Mouse (Mus musculus) hindbrain, embryonic 11.5 days (tissue): ENCODE measurements at regions not wholly inside any gene's neighbourhood (a gene's known extent, or its start where the extent isn't known, plus 50 kb on each side); places are given as distances from the start of the nearest gene placed in this dataset.

ENCODE experiments used
- ATAC-seq: fragments of 200-750 bp; cut with Nextera tagmentation; 2 replicates; pipeline ENCODE4 v1.8.0; 2017; ENCODE audit warnings: mild to moderate bottlenecking, moderate TSS enrichment, moderate library complexity; ENCODE audit not compliant: low FRiP score
- DNase-seq: peaks from one replicate; pipeline ENCODE4 v3.0.0-alpha.2; 2015; ENCODE audit warnings: low spot score
- H3K27ac ChIP-seq: fragments of 300-500 bp; sonication (generic); 2 replicates; pipeline ENCODE4 v1.5.1; 2014; ENCODE audit warnings: mild to moderate bottlenecking, low read depth, low read length
- H3K27me3 ChIP-seq: fragments of 300-500 bp; sonication (generic); 2 replicates; pipeline ENCODE4 v1.6.1; 2014; ENCODE audit warnings: mild to moderate bottlenecking, low read length, moderate library complexity, mixed read lengths; ENCODE audit not compliant: control insufficient read depth, insufficient read depth
- H3K36me3 ChIP-seq: fragments of 300-500 bp; sonication (generic); 2 replicates; pipeline ENCODE4 v1.6.1; 2014; ENCODE audit warnings: mild to moderate bottlenecking, low read length, moderate library complexity, mixed read lengths; ENCODE audit not compliant: control insufficient read depth, insufficient read depth
- H3K4me1 ChIP-seq: fragments of 300-500 bp; sonication (generic); replicated peaks from 2 replicates; pipeline ENCODE4 v1.6.1; 2014; ENCODE audit warnings: low read length, mixed read lengths; ENCODE audit not compliant: control insufficient read depth, insufficient read depth
- H3K4me2 ChIP-seq: fragments of 300-500 bp; sonication (generic); replicated peaks from 2 replicates; pipeline ENCODE4 v1.6.1; 2014; ENCODE audit warnings: mild to moderate bottlenecking, low read depth, low read length
- H3K4me3 ChIP-seq: fragments of 300-500 bp; sonication (generic); 2 replicates; pipeline ENCODE4 v1.5.1; 2014; ENCODE audit warnings: low read depth, low read length
- H3K9ac ChIP-seq: fragments of 300-500 bp; sonication (generic); 2 replicates; pipeline ENCODE4 v1.6.1; 2014; ENCODE audit warnings: low read depth, low read length
- H3K9me3 ChIP-seq: fragments of 300-500 bp; sonication (generic); 2 replicates; pipeline ENCODE4 v1.6.1; 2016; ENCODE audit warnings: low read length; ENCODE audit not compliant: control insufficient read depth
- WGBS: fragments of 180-500 bp; shearing (Covaris S2); extraction: QIAGEN DNeasy Blood & Tissue Kit; methylation state at CpG from one replicate; pipeline ENCODE4 v1.1.7; 2014; 5-methylcytosine and 5-hydroxymethylcytosine counted together

GRCm38 (mm10) chr7:73293337-73293736 is 82.0 kb upstream of the Rgma start:
- WGBS: 54% methylated on average over 4 of the region's 4 CpGs
- ATAC-seq: no peak

GRCm38 (mm10) chr7:73294399-73294798 is 80.9 kb upstream of the Rgma start:
- Histone ChIP-seq H3K36me3 (no peaks in the 10 kb centered on the region), H3K4me3 (no peak overlapping the region), H3K4me2 (no peak overlapping the region), H3K9me3 (no peaks in the 10 kb centered on the region), H3K27me3 (no peaks in the 10 kb centered on the region), H3K9ac (no peak overlapping the region), H3K27ac (no peak overlapping the region), H3K4me1 (no peaks in the 10 kb centered on the region)
- DNase-seq (no peak), ATAC-seq (no peak)
- WGBS: 92% methylated on average over 6 of the region's 6 CpGs

More at GRCm38 (mm10) chr7:73293337-73293736, 82.0 kb upstream of the Rgma start:
- H3K4me1 ChIP-seq: no peaks in the 10 kb centered on the region
- H3K27me3 ChIP-seq: no peaks in the 10 kb centered on the region
- no peak overlapping the region for H3K4me3 ChIP-seq
- H3K36me3 ChIP-seq: no peaks in the 10 kb centered on the region
- no peak overlapping the region for H3K9ac ChIP-seq
- no peak for DNase-seq
- no peaks in the 10 kb centered on the region for H3K9me3 ChIP-seq
- H3K27ac ChIP-seq: no peak overlapping the region
- H3K4me2 ChIP-seq: no peak overlapping the region

- Histone ChIP-seq H3K4me2 (no peak overlapping the region), H3K27me3 (no peaks in the 10 kb centered on the region), H3K4me1 (peaks cover 13% of the 10 kb centered on the region), H3K9ac (no peak overlapping the region), H3K4me3 (no peak overlapping the region), H3K27ac (peak overlapping the region; percentile 47), H3K36me3 (no peaks in the 10 kb centered on the region), H3K9me3 (no peaks in the 10 kb centered on the region)
- ATAC-seq (peak; percentile 79), DNase-seq (peak; percentile 54)
- WGBS: 40% methylated on average over 3 of the region's 3 CpGs
Observed at GRCm38 (mm10) chr7:73302501-73302900, 72.8 kb upstream of the Rgma start.

GRCm38 (mm10) chr7:73303818-73304217 is 71.5 kb upstream of the Rgma start:
- H3K27me3 ChIP-seq: no peaks in the 10 kb centered on the region
- H3K4me1 ChIP-seq: peaks cover 16% of the 10 kb centered on the region
- H3K4me2 ChIP-seq: no peak overlapping the region
- WGBS: 24% methylated on average over 9 of the region's 9 CpGs
- DNase-seq (peak; percentile 19), ATAC-seq (no peak)
- no peak overlapping the region for H3K9ac ChIP-seq
- no peak overlapping the region for H3K4me3 ChIP-seq
- H3K27ac ChIP-seq: no peak overlapping the region
- no peaks in the 10 kb centered on the region for H3K9me3 ChIP-seq
- H3K36me3 ChIP-seq: no peaks in the 10 kb centered on the region

- H3K27ac ChIP-seq: peak overlapping the region; percentile 62
- H3K9me3 ChIP-seq: no peaks in the 10 kb centered on the region
- no peaks in the 10 kb centered on the region for H3K27me3 ChIP-seq
- no peak overlapping the region for H3K4me3 ChIP-seq
- no peak overlapping the region for H3K4me2 ChIP-seq
- peak; percentile 63 for DNase-seq
- peak; percentile 82 for ATAC-seq
- no peaks in the 10 kb centered on the region for H3K36me3 ChIP-seq
- WGBS: 5% methylated on average over 9 of the region's 9 CpGs
- no peak overlapping the region; the same call in 1 of the 2 replicates for H3K9ac ChIP-seq
- H3K4me1 ChIP-seq: peaks cover 16% of the 10 kb centered on the region
Observed at GRCm38 (mm10) chr7:73304799-73305198, 70.5 kb upstream of the Rgma start.

- peak; percentile 46 for DNase-seq
- no peak for ATAC-seq
- Histone ChIP-seq H3K9me3 (no peaks in the 10 kb centered on the region), H3K4me3 (no peak overlapping the region), H3K27ac (peak overlapping the region; percentile 62), H3K36me3 (no peaks in the 10 kb centered on the region), H3K27me3 (no peaks in the 10 kb centered on the region), H3K4me2 (no peak overlapping the region), H3K9ac (peak overlapping the region; percentile 47), H3K4me1 (peaks cover 16% of the 10 kb centered on the region)
- WGBS: 14% methylated on average over 14 of the region's 14 CpGs
Observed at GRCm38 (mm10) chr7:73305286-73305975, 69.9 kb upstream of the Rgma start.

- Histone ChIP-seq H3K36me3 (no peaks in the 10 kb centered on the region), H3K9me3 (no peaks in the 10 kb centered on the region), H3K4me3 (no peak overlapping the region), H3K4me2 (no peak overlapping the region), H3K27me3 (no peaks in the 10 kb centered on the region), H3K9ac (no peak overlapping the region), H3K4me1 (peaks cover 16% of the 10 kb centered on the region), H3K27ac (no peak overlapping the region; the same call in 1 of the 2 replicates)
- no peak for ATAC-seq
- 50% methylated on average over 6 of the region's 6 CpGs for WGBS
- peak; percentile 19 for DNase-seq
Observed at GRCm38 (mm10) chr7:73306296-73306695, 69.0 kb upstream of the Rgma start.

- Histone ChIP-seq H3K4me1 (peaks cover 16% of the 10 kb centered on the region), H3K9ac (no peak overlapping the region), H3K9me3 (no peaks in the 10 kb centered on the region), H3K36me3 (no peaks in the 10 kb centered on the region), H3K4me3 (no peak overlapping the region), H3K4me2 (no peak overlapping the region), H3K27ac (no peak overlapping the region), H3K27me3 (no peaks in the 10 kb centered on the region)
- ATAC-seq (no peak), DNase-seq (peak; percentile 43)
- 42% methylated on average over 5 of the region's 5 CpGs for WGBS
Observed at GRCm38 (mm10) chr7:73306728-73307127, 68.6 kb upstream of the Rgma start.
